Mouse (Mus musculus) brain, adult 2 months (tissue): ENCODE measurements at regions not wholly inside any gene's neighbourhood (a gene's known extent, or its start where the extent isn't known, plus 50 kb on each side); places are given as distances from the start of the nearest gene placed in this dataset.

ENCODE experiments used
- DNase-seq: peaks from one replicate; pipeline ENCODE4 v3.0.0; 2011; ENCODE audit warnings: low read depth, low spot score

DNA sequence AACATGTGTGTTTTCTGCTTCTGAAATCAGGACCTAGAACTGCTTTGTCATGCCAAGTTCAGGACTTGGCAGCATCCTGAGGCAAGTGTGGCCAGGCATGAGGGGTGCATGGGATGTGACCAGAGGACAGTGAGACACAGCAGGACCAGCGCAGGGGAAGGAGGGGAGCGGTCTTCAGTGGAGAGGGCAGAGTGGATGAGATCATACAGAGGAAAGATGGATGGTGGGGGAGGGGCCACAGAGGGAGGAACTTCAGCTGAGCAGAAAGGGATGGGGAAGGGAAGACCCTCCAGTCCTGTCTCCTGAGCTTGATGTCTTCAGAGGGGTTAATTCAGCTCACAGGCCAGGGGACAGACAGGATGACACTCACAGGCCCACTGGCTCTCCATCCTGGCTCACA is 81.0 kb downstream of the Cryba4 start:
- no peak for DNase-seq

DNA sequence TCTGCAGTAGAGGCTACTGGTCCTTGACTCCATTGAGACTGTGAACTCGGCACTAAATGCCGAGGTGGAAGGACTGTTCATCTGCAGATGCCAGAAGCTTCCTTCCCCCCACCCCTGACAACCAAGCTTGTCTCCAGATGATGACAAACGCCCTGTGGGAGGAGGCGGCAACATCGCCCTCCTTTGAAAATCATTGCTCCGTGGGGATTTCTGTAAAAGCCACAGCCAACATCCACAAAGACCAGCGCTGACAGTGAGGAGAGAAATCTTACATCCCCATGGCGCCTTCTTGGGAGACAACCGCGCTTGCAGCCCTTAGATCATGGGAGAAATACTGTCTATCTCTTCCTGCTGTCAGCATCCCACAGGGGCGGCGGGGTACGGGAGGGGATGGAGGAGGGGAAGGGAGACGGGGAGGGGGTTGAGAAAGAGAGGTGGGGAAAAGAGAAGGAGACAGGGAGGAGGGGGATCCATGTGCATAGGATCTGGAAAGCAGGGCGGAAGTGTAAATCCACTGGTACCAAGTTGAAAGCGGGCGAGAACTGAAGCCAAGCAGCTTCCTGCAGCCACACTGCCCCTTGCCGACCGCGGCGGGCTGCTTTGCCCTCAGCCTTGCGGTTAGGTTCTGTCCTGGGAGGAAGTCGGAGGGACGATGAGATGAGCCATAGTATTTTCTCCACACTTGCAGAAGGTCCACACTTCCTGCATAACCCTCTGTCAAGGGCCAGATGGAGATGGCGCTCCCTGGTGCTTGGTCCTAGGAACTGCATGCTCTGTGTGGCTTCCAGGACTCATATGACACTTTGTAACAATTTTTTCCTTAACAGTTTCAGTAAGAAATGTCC is 72.9 kb downstream of the Cryba4 start:
- peak; percentile 39 for DNase-seq

DNA sequence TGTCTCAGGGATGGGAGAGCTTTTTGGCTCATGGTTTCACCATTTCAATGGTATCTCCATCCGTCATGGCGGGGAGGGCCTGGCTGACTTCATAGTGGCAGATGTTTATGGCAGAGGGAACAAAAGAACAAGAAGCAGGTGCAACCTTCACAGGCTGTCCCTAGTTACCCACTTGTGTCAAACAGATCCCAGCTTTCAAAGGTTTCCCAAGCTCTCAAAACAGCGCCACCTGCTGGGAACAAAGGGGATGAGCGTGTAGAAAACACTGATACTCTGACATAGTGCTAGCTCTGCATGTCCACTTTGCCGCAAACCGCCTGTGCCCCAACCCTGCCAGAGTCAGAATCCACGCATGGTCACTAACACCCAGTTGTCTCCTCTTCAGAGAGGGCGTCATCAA is 69.5 kb downstream of the Cryba4 start:
- DNase-seq: peak; percentile 33

DNA sequence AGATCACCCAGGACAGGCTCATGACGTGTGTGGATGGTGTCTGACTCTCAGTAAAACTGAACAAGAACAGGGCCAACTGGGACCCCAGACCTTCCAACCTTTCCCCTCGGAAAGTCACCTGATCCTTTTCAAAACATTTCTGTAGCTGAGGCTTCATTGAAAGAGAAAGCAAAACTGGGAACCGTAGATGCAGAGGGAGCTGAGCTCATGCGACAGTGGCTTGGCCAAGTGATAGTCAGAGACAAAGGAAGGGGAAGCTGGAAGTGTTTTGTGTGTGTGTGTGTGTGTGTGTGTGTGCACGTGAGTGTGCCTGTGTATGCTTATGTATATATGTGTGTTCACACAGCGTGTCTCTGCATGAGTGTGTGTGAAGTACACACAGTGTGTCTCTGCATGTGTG is 56.7 kb downstream of the Cryba4 start:
- DNase-seq: no peak
